Mouse (Mus musculus): Measurements from ENCODE around the gene Chst3. TPM values are rescaled to one million over a fixed set of nuclear protein-coding genes. Genes with fewer than 3 reads are reported as not detected.
"Not testable (repeated sequence)": the region's sequence is repeated elsewhere in the genome, so short reads cannot be mapped to it uniquely, and the experiment has no call there.

Chst3 gene
- polyA plus RNA-seq, 1 experiment from 2014 or later, result 0.62 TPM

DNA sequence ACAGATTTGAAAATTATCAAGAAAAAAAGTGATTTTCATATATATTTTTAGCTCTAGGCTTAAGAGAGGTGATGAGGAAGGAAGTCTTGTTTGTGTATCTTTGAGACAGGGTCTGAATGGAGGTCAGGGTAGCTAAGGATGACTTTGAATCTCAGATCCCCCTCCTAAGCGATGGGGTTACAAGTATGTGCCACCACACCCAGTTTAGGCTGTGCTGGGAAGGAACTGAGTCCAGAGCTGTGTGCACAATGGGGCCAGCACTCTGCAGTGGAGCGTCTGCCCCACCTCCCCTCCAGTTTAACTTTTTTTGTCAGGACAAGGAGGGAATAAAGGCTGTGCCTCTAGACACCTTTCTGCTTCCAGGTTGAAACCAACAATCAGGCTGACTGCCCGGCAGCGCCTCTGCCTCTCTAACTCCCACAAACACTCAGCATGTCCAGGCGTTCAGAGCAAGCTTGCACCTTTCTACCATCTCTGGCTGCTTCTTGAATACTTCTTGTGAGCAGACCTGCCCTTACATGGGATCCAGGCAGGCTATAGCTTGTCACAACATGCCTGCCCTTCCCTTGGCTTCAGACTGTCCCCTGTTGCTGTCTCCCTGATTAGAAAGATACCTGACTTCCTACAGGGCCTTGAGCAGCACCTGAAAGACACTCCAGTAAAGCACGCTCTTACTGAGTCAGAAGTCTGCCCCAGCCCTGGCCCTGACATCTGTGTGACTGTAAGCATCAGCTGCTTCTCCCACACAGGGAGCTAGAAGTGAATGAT lies 11.4 kb upstream of the Chst3 start:
- no peak for ATAC-seq (replicated peaks; ENCODE audit: insufficient number of reproducible peaks, insufficient read depth, low FRiP score, low read depth)
- Histone ChIP-seq H3K4me1 (replicated peaks) (no peaks in the 10 kb centered on the region), H3K4me3 (no peak overlapping the region), H3K9ac (no peak overlapping the region), H3K27me3 (peaks cover 14% of the 10 kb centered on the region; the same call in 1 of the 2 replicates), H3K36me3 (no peaks in the 10 kb centered on the region), H3K27ac (no peak overlapping the region), H3K9me3 (replicated peaks) (no peaks in the 10 kb centered on the region), H3K4me2 (no peak overlapping the region)
- WGBS, result 66% methylated on average over 6 of the region's 6 CpGs

DNA sequence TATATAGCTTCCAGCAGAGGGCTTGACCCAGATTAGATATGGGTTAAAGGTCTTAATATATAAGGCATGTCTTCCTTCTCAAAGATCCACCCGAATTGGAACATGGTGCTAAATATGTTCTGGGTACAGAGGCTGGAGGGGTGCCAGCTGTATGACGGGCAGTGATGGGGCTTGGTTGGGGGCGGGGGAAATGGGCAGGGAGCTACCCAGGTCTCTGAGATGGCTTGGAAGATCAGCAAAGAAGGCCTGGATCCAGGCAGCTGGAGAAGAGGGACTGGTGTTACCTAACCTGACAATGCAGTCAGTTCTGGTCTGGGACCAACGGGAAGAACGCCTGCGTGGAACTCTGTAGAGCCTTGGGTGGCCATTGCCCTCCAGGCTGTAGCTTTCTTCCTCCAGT lies 10.1 kb upstream of the Chst3 start:
- Histone ChIP-seq H3K9me3 (replicated peaks) (no peaks in the 10 kb centered on the region), H3K27ac (no peak overlapping the region), H3K4me2 (no peak overlapping the region), H3K4me3 (no peak overlapping the region), H3K9ac (no peak overlapping the region), H3K27me3 (peaks cover 21% of the 10 kb centered on the region; the same call in 1 of the 2 replicates), H3K36me3 (no peaks in the 10 kb centered on the region), H3K4me1 (replicated peaks) (no peaks in the 10 kb centered on the region)
- ATAC-seq (replicated peaks; ENCODE audit: insufficient number of reproducible peaks, insufficient read depth, low FRiP score, low read depth), result no peak
- WGBS, result 77% methylated on average over 6 of the region's 6 CpGs

DNA sequence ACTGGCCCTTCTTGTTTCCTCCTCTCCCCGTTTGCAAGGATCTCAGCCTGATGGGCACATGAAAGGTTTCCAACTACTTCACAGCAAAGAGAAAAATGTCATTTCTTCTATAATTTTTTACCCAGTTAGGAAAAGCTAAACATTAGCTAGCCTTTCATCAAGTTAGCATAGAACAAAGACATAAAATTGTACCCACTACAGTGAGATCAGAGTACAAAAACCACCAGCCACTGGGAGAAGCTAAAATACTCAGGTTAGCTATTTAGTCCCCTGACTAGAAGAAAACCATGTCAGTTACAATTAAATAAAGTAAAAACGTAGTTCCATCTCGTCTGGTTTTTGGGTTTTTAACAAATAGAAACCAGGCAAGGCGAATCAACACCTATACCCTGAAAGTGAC lies 8.6 kb upstream of the Chst3 start:
- H3K27me3 ChIP-seq, result peaks cover 30% of the 10 kb centered on the region
- no peaks in the 10 kb centered on the region for H3K36me3 ChIP-seq
- H3K4me1 ChIP-seq (replicated peaks), result no peaks in the 10 kb centered on the region
- H3K27ac ChIP-seq, result no peak overlapping the region
- no peaks in the 10 kb centered on the region for H3K9me3 ChIP-seq (replicated peaks)
- no peak for ATAC-seq (replicated peaks; ENCODE audit: insufficient number of reproducible peaks, insufficient read depth, low FRiP score, low read depth)
- H3K4me3 ChIP-seq, result no peak overlapping the region
- WGBS, result 63% methylated on average over 4 of the region's 4 CpGs
- no peak overlapping the region for H3K4me2 ChIP-seq
- no peak overlapping the region for H3K9ac ChIP-seq

DNA sequence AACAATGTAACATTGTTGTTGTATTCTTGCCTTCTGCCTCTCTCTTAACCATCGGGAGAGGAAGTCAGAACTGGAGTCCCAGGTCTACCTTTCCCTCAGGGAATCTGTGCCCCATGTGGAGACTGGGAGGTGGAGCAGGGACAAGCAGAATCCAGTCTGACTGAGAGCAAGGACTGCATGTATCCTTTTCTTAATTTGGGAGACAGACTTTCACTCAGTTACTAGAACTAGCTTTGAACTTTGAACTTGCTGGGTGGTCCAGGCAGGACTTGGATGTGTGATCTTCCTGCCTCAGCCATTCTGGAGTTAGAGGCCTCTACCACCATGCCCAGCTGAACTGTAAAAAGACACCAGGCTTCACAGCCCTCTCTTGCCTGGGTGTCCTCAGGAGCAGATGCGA lies 5.5 kb upstream of the Chst3 start:
- Histone ChIP-seq H3K27ac (no peak overlapping the region), H3K27me3 (peaks cover 44% of the 10 kb centered on the region), H3K4me2 (no peak overlapping the region), H3K9me3 (replicated peaks) (no peaks in the 10 kb centered on the region), H3K4me3 (no peak overlapping the region), H3K4me1 (replicated peaks) (no peaks in the 10 kb centered on the region), H3K36me3 (no peaks in the 10 kb centered on the region), H3K9ac (no peak overlapping the region)
- ATAC-seq (replicated peaks; ENCODE audit: insufficient number of reproducible peaks, insufficient read depth, low FRiP score, low read depth), result no peak
- 67% methylated on average over 2 of the region's 2 CpGs for WGBS

DNA sequence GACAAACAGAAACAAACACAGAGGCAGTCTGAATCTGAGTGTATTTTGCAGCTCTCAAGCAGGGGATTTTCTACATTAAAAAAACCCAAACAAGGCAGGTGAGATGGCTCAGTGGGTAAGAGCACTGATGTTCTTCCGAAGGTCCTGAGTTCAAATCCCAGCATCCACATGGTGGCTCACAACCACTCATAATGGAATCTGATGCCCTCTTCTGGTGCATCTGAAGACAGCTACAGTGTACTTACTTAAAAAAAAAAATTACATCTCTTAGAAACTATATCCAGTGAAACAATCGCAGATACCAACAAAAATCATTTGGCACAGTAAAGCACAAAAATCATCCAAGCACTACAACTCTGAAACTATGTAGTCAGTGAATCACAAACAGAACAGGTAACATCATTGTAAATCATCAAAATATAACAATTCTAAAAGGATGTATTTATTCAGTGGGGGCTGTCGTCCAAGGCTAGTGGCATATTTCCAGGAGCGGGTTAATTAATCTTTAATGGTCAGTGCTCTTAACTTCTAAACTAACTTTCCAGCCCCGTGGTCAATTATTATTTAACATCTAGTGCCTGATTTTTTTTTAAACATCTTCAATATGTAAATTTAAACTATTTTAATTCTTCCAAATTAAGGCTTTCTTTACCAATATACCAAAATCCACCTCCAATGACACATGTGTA lies 2.7 kb upstream of the Chst3 start:
- not testable (repeated sequence) for H3K9me3 ChIP-seq (replicated peaks)

DNA sequence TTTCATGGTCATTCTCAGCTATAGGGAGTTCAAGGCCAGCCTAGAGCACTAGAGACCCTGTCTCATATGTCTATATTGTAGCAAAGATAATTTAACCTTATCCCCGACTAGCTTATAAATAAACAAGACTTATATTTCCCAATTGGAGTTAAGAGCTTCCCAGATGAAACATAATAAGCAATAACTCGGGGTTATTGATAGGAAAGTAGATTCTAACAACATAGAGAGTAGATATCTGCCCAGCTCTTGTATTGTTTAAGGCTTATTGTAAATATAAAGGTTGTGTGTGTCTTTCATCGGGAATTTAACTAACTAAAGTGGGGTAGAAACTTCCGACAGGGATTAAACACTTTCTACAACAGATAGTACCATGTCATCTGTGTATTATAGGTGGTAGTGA lies 1.5 kb upstream of the Chst3 start:
- H3K4me2 ChIP-seq, result no peak overlapping the region
- 79% methylated on average over 4 of the region's 4 CpGs for WGBS
- no peak for ATAC-seq (replicated peaks; ENCODE audit: insufficient number of reproducible peaks, insufficient read depth, low FRiP score, low read depth)

More for the DNA sequence above, 2.7 kb upstream of the Chst3 start:
- Histone ChIP-seq H3K27me3 (peaks cover 61% of the 10 kb centered on the region), H3K4me1 (replicated peaks) (peaks cover 18% of the 10 kb centered on the region)
- 86% methylated on average over 5 of the region's 5 CpGs for WGBS
- H3K36me3 ChIP-seq; ATAC-seq (replicated peaks; ENCODE audit: insufficient number of reproducible peaks, insufficient read depth, low FRiP score, low read depth); H3K4me2 ChIP-seq; H3K9ac ChIP-seq; H3K4me3 ChIP-seq; H3K27ac ChIP-seq: not testable (repeated sequence)

DNA sequence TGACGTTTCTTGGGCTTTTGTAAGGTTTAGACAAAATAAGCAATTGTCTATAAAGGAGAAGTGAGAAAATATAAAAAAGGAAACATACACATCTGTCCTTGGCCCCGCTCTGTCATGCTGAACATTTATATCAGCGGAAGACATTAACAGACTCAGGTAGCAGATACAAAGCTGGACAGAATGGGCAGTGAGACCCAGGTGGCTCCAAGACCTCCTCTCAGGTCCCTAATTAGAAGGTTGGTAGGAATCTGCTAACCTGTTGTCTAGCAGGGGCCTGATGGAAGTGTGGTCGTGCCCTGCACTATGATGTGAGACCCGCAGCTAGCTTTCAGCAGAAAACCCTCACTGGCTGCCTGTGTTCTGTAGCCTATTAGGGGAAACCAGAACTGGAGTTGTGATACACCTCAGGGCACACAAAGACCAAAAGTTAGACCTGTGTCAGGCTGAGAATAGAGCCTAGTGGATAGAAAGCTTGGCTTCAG lies 1.0 kb upstream of the Chst3 start:
- Histone ChIP-seq H3K4me2 (no peak overlapping the region), H3K27me3 (peaks cover 73% of the 10 kb centered on the region), H3K9ac (no peak overlapping the region), H3K27ac (no peak overlapping the region), H3K4me1 (replicated peaks) (peaks cover 23% of the 10 kb centered on the region), H3K36me3 (no peaks in the 10 kb centered on the region), H3K9me3 (replicated peaks) (no peaks in the 10 kb centered on the region), H3K4me3 (no peak overlapping the region)
- no peak for ATAC-seq (replicated peaks; ENCODE audit: insufficient number of reproducible peaks, insufficient read depth, low FRiP score, low read depth)
- WGBS, result 67% methylated on average over 5 of the region's 5 CpGs

More for the DNA sequence above, 1.5 kb upstream of the Chst3 start:
- Histone ChIP-seq H3K4me3 (no peak overlapping the region), H3K4me1 (replicated peaks) (peaks cover 18% of the 10 kb centered on the region), H3K36me3 (no peaks in the 10 kb centered on the region), H3K27me3 (peaks cover 69% of the 10 kb centered on the region), H3K27ac (no peak overlapping the region), H3K9me3 (replicated peaks) (no peaks in the 10 kb centered on the region), H3K9ac (no peak overlapping the region)

DNA sequence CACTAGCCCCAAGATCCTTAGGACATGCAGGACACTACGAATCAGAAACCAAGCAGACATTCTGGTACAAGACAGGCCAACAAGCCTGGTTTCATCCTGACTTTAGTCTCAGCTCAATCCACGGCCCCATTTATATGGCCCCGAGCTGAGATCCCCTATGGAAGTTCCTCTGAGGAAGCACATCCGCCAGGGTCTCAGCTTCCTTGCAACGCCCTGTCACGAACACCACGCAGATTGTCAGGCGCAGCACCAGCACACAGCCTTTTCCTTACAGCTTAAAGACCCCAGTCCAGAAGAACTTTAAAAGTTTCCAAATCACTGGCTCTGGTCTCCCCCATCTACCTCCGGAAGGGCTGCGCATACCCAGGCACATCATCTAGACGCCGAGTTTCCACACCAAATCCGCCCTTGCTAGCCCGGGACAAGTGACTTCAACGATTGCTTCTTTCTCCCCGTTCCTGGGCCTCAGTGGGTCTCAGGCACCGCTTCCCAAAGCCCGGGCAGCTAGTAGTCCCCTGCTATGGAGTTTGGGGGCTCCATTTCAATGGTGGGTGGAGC lies 948 bp downstream of the Chst3 start:
- Histone ChIP-seq H3K4me2 (peak overlapping the region; percentile 95), H3K4me1 (replicated peaks) (peaks cover 26% of the 10 kb centered on the region), H3K36me3 (no peaks in the 10 kb centered on the region), H3K9me3 (replicated peaks) (no peaks in the 10 kb centered on the region), H3K9ac (peak overlapping the region; percentile 69), H3K27me3 (peaks cover 64% of the 10 kb centered on the region), H3K4me3 (peak overlapping the region; percentile 65), H3K27ac (peak overlapping the region; percentile 63; the same call in 1 of the 2 replicates)
- WGBS, result 11% methylated on average over 18 of the region's 18 CpGs
- no peak for ATAC-seq (replicated peaks; ENCODE audit: insufficient number of reproducible peaks, insufficient read depth, low FRiP score, low read depth)

DNA sequence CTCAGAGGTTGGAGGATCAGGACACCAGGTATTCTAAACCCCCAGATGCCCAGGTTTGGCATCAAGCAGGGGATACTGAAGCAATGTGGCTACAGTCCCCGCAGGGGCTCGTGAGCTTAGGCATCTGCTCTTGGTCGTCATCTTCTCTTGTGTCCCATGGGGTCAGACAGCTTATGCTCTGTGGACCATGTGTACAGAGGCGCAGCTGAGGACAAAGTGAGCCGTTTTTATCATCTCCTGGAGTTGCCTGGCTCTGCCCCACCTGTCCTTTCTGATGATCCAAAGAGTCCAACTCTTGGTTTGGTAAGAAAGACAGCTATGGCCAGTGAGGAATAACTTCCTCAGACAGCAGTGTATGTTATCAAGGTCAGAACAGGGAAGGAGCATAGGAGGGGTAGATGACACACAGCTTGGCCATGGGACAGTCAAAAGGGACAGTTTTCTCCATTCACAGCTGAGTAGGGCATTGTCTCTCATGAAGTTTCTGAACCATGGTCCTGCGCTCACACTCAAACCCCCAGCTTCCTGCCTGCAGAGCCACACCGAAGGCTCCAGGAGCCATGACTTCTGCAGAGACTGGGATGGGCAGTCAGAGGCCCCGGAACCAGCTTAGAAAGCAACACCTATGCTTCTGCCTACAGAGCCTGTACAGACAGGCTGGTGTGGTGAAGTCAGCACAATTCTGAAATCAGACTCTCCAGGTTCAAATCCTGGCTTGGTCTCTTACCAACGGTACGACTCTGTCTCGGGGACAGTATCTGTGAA lies 2.5 kb downstream of the Chst3 start:
- Histone ChIP-seq H3K4me3 (no peak overlapping the region), H3K9me3 (replicated peaks) (no peaks in the 10 kb centered on the region), H3K27me3 (peaks cover 62% of the 10 kb centered on the region), H3K27ac (no peak overlapping the region), H3K9ac (no peak overlapping the region), H3K4me1 (replicated peaks) (peaks cover 42% of the 10 kb centered on the region), H3K4me2 (no peak overlapping the region), H3K36me3 (no peaks in the 10 kb centered on the region)
- 85% methylated on average over 11 of the region's 11 CpGs for WGBS
- no peak for ATAC-seq (replicated peaks; ENCODE audit: insufficient number of reproducible peaks, insufficient read depth, low FRiP score, low read depth)

DNA sequence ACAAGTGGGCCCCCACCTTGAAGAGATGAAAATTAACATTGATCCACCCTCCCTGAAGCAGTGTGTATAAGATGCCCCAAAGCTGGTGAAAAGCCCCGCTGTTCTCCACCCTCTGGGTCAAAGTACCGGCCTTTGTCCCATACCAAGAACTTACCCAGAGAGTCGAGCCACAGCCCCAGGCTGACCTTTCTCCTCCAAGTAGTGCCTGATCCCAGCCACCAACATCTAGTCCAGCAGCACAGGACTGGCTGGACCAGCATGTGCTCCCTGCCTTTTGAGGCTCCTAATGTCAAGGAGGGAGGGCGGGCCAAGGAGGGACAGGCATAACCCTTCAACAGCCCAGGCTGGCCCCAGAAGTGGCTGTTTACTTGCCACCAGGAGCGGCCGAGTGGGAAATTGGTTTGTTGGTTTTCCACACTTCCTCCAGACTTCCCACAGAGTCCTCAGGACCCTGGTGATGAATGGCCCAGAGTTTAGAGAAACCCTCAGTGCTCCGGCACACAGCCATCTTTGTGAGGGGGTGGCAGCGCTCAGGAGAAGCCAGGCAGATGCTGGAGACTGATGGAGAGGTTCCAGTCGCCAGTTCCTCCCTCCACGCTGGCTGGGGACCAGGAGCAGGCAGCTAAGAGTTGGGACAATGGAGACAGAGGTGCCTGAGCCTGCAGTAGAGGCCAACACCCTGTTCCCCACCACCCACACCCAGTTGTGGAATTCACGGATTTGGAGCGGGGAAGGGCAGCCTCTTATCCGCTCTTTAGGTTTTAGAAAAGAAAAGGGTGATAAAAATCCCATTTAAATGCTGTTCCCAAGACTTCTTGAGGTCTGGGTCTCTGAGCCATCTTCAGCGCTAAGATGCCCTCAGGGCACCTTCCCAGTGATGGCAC lies 3.7 kb downstream of the Chst3 start:
- no peak overlapping the region for H3K27ac ChIP-seq
- H3K9me3 ChIP-seq (replicated peaks), result no peaks in the 10 kb centered on the region
- 68% methylated on average over 14 of the region's 14 CpGs for WGBS
- no peak overlapping the region for H3K4me3 ChIP-seq
- peaks cover 53% of the 10 kb centered on the region for H3K27me3 ChIP-seq
- no peak overlapping the region for H3K9ac ChIP-seq
- ATAC-seq (replicated peaks; ENCODE audit: insufficient number of reproducible peaks, insufficient read depth, low FRiP score, low read depth), result no peak
- no peak overlapping the region for H3K4me2 ChIP-seq
- peaks cover 53% of the 10 kb centered on the region for H3K4me1 ChIP-seq (replicated peaks)
- no peaks in the 10 kb centered on the region for H3K36me3 ChIP-seq

Data from heart, embryonic 15.5 days (tissue).